Mouse (Mus musculus): Measurements from ENCODE around the gene Arpp21. TPM values are rescaled to one million over a fixed set of nuclear protein-coding genes. Genes with fewer than 3 reads are reported as not detected.

The Arpp21 gene
- polyA plus RNA-seq, 1 experiment, result not detected

- Histone ChIP-seq H3K9me3 (replicated peaks; ENCODE audit: control insufficient read depth, insufficient read depth, low read length, poor library complexity, severe bottlenecking) (no peaks in the 10 kb centered on the region), H3K4me3 (ENCODE audit: low read depth, low read length) (peak overlapping the region; percentile 52), H3K9ac (ENCODE audit: low read depth, poor library complexity, severe bottlenecking) (no peak overlapping the region), H3K27ac (ENCODE audit: insufficient read depth, low read length) (no peak overlapping the region), H3K36me3 (ENCODE audit: control insufficient read depth, insufficient read depth, low read length, poor library complexity, severe bottlenecking) (no peaks in the 10 kb centered on the region), H3K27me3 (ENCODE audit: control insufficient read depth, insufficient read depth, low read length, poor library complexity, severe bottlenecking) (peaks cover 4% of the 10 kb centered on the region; the same call in 1 of the 2 replicates), H3K4me1 (ENCODE audit: control insufficient read depth, insufficient read depth, low read length) (no peaks in the 10 kb centered on the region)
- no peak for TF ChIP-seq POLR2A (IDR thresholded peaks at IDR 0.05; ENCODE audit: insufficient read depth, low read length)
These were observed 1.8 kb downstream of the Arpp21 start for GRCm38 (mm10) chr9:112233822-112234504.

DNA sequence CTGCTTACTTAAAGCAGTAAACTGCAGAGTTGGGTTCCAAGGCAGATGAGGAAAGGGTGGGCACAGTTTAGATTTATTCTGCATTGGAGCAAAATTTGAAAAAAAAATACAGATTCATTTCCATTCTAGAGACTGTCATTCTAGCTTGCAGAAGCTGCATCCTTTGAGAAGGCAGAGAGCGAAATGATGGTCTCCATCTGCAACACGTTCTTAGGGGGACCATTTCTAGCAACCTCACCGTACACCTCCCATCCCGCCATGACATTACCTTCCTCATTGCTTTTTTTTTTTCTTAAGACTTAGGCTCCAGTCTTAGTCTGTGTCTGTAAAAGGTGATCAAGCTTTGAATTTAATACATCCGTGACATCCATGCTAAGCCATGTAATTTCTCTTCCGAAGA is 2.4 kb downstream of the Arpp21 start:
- no peaks in the 10 kb centered on the region for H3K36me3 ChIP-seq (ENCODE audit: control insufficient read depth, insufficient read depth, low read length, poor library complexity, severe bottlenecking)
- no peaks in the 10 kb centered on the region for H3K9me3 ChIP-seq (replicated peaks; ENCODE audit: control insufficient read depth, insufficient read depth, low read length, poor library complexity, severe bottlenecking)
- H3K27me3 ChIP-seq (ENCODE audit: control insufficient read depth, insufficient read depth, low read length, poor library complexity, severe bottlenecking), result peaks cover 4% of the 10 kb centered on the region; the same call in 1 of the 2 replicates
- no peak overlapping the region for H3K4me3 ChIP-seq (ENCODE audit: low read depth, low read length)
- no peak overlapping the region for H3K9ac ChIP-seq (ENCODE audit: low read depth, poor library complexity, severe bottlenecking)
- H3K27ac ChIP-seq (ENCODE audit: insufficient read depth, low read length), result no peak overlapping the region
- no peaks in the 10 kb centered on the region for H3K4me1 ChIP-seq (ENCODE audit: control insufficient read depth, insufficient read depth, low read length)
- no peak for TF ChIP-seq EP300 (IDR thresholded peaks at IDR 0.05; ENCODE audit: insufficient read depth, low read depth, low read length)
- no peak for TF ChIP-seq POLR2A (IDR thresholded peaks at IDR 0.05; ENCODE audit: insufficient read depth, low read length)
- no peak for TF ChIP-seq CTCF (IDR thresholded peaks at IDR 0.05; ENCODE audit: low read depth, low read length)

- Histone ChIP-seq H3K4me1 (ENCODE audit: control insufficient read depth, insufficient read depth, low read length) (no peaks in the 10 kb centered on the region), H3K9me3 (replicated peaks; ENCODE audit: control insufficient read depth, insufficient read depth, low read length, poor library complexity, severe bottlenecking) (no peaks in the 10 kb centered on the region), H3K27ac (ENCODE audit: insufficient read depth, low read length) (no peak overlapping the region), H3K36me3 (ENCODE audit: control insufficient read depth, insufficient read depth, low read length, poor library complexity, severe bottlenecking) (no peaks in the 10 kb centered on the region), H3K9ac (ENCODE audit: low read depth, poor library complexity, severe bottlenecking) (no peak overlapping the region), H3K4me3 (ENCODE audit: low read depth, low read length) (no peak overlapping the region), H3K27me3 (ENCODE audit: control insufficient read depth, insufficient read depth, low read length, poor library complexity, severe bottlenecking) (peaks cover 4% of the 10 kb centered on the region; the same call in 1 of the 2 replicates)
- TF ChIP-seq CTCF (IDR thresholded peaks at IDR 0.05; ENCODE audit: low read depth, low read length) (no peak), POLR2A (IDR thresholded peaks at IDR 0.05; ENCODE audit: insufficient read depth, low read length) (no peak)
These were observed 3.7 kb downstream of the Arpp21 start for GRCm38 (mm10) chr9:112231935-112232575.

GRCm38 (mm10) chr9:112231383-112231782 is 4.4 kb downstream of the Arpp21 start:
- Histone ChIP-seq H3K4me3 (ENCODE audit: low read depth, low read length) (no peak overlapping the region), H3K9me3 (replicated peaks; ENCODE audit: control insufficient read depth, insufficient read depth, low read length, poor library complexity, severe bottlenecking) (no peaks in the 10 kb centered on the region), H3K27me3 (ENCODE audit: control insufficient read depth, insufficient read depth, low read length, poor library complexity, severe bottlenecking) (peaks cover 4% of the 10 kb centered on the region; the same call in 1 of the 2 replicates), H3K36me3 (ENCODE audit: control insufficient read depth, insufficient read depth, low read length, poor library complexity, severe bottlenecking) (no peaks in the 10 kb centered on the region), H3K4me1 (ENCODE audit: control insufficient read depth, insufficient read depth, low read length) (no peaks in the 10 kb centered on the region), H3K9ac (ENCODE audit: low read depth, poor library complexity, severe bottlenecking) (no peak overlapping the region), H3K27ac (ENCODE audit: insufficient read depth, low read length) (no peak overlapping the region)
- TF ChIP-seq EP300 (IDR thresholded peaks at IDR 0.05; ENCODE audit: insufficient read depth, low read depth, low read length) (no peak), CTCF (IDR thresholded peaks at IDR 0.05; ENCODE audit: low read depth, low read length) (no peak), POLR2A (IDR thresholded peaks at IDR 0.05; ENCODE audit: insufficient read depth, low read length) (no peak)

GRCm38 (mm10) chr9:112230716-112231361 is 4.9 kb downstream of the Arpp21 start:
- Histone ChIP-seq H3K36me3 (ENCODE audit: control insufficient read depth, insufficient read depth, low read length, poor library complexity, severe bottlenecking) (no peaks in the 10 kb centered on the region), H3K4me1 (ENCODE audit: control insufficient read depth, insufficient read depth, low read length) (no peaks in the 10 kb centered on the region), H3K27ac (ENCODE audit: insufficient read depth, low read length) (no peak overlapping the region), H3K4me3 (ENCODE audit: low read depth, low read length) (no peak overlapping the region), H3K27me3 (ENCODE audit: control insufficient read depth, insufficient read depth, low read length, poor library complexity, severe bottlenecking) (peaks cover 4% of the 10 kb centered on the region; the same call in 1 of the 2 replicates), H3K9ac (ENCODE audit: low read depth, poor library complexity, severe bottlenecking) (no peak overlapping the region), H3K9me3 (replicated peaks; ENCODE audit: control insufficient read depth, insufficient read depth, low read length, poor library complexity, severe bottlenecking) (no peaks in the 10 kb centered on the region)
- TF ChIP-seq EP300 (IDR thresholded peaks at IDR 0.05; ENCODE audit: insufficient read depth, low read depth, low read length) (no peak), POLR2A (IDR thresholded peaks at IDR 0.05; ENCODE audit: insufficient read depth, low read length) (no peak), CTCF (IDR thresholded peaks at IDR 0.05; ENCODE audit: low read depth, low read length) (no peak)

- Histone ChIP-seq H3K9me3 (replicated peaks; ENCODE audit: control insufficient read depth, insufficient read depth, low read length, poor library complexity, severe bottlenecking) (no peaks in the 10 kb centered on the region), H3K4me1 (ENCODE audit: control insufficient read depth, insufficient read depth, low read length) (no peaks in the 10 kb centered on the region)
- TF ChIP-seq EP300 (IDR thresholded peaks at IDR 0.05; ENCODE audit: insufficient read depth, low read depth, low read length), result no peak
These were observed 7.3 kb downstream of the Arpp21 start for GRCm38 (mm10) chr9:112228470-112228869.

More at GRCm38 (mm10) chr9:112228470-112228869, 7.3 kb downstream of the Arpp21 start:
- H3K36me3 ChIP-seq (ENCODE audit: control insufficient read depth, insufficient read depth, low read length, poor library complexity, severe bottlenecking), result no peaks in the 10 kb centered on the region
- H3K27ac ChIP-seq (ENCODE audit: insufficient read depth, low read length), result no peak overlapping the region
- H3K27me3 ChIP-seq (ENCODE audit: control insufficient read depth, insufficient read depth, low read length, poor library complexity, severe bottlenecking), result no peaks in the 10 kb centered on the region; the same call in 1 of the 2 replicates
- H3K9ac ChIP-seq (ENCODE audit: low read depth, poor library complexity, severe bottlenecking), result no peak overlapping the region
- H3K4me3 ChIP-seq (ENCODE audit: low read depth, low read length), result no peak overlapping the region
